Mouse (Mus musculus): ENCODE measurements around the gene Taok3. TPM values are rescaled to one million over a fixed set of nuclear protein-coding genes. Genes with fewer than 3 reads are reported as not detected.

Taok3 gene
- polyA plus RNA-seq, 1 experiment = not detected

GRCm38 (mm10) chr5:117268749-117269148 is 148.8 kb downstream of the Taok3 start:
- no peak for TF ChIP-seq POLR2A (IDR thresholded peaks at IDR 0.05; ENCODE audit: insufficient read depth, low read depth, low read length)
- no peak for TF ChIP-seq CTCF (IDR thresholded peaks at IDR 0.05; ENCODE audit: insufficient read depth, low read depth, low read length)
- H3K4me1 ChIP-seq (ENCODE audit: control insufficient read depth, insufficient read depth, low read length) = peaks cover 11% of the 10 kb centered on the region; the same call in 1 of the 2 replicates
- 48% methylated on average over 5 of the region's 5 CpGs for WGBS

GRCm38 (mm10) chr5:117269395-117269794 is 149.5 kb downstream of the Taok3 start:
- Histone ChIP-seq H3K4me1 (ENCODE audit: control insufficient read depth, insufficient read depth, low read length) (peaks cover 14% of the 10 kb centered on the region; the same call in 1 of the 2 replicates), H3K4me3 (ENCODE audit: insufficient read depth, low read depth, low read length) (no peak overlapping the region), H3K27ac (ENCODE audit: insufficient read depth, low read depth, low read length) (no peak overlapping the region)
- no peak for TF ChIP-seq POLR2A (IDR thresholded peaks at IDR 0.05; ENCODE audit: insufficient read depth, low read depth, low read length)
- TF ChIP-seq CTCF (IDR thresholded peaks at IDR 0.05; ENCODE audit: insufficient read depth, low read depth, low read length) = no peak
- WGBS = 95% methylated on average over 12 of the region's 12 CpGs

More at GRCm38 (mm10) chr5:117268749-117269148, 148.8 kb downstream of the Taok3 start:
- H3K27ac ChIP-seq (ENCODE audit: insufficient read depth, low read depth, low read length) = no peak overlapping the region
- no peak overlapping the region for H3K4me3 ChIP-seq (ENCODE audit: insufficient read depth, low read depth, low read length)

- TF ChIP-seq POLR2A (IDR thresholded peaks at IDR 0.05; ENCODE audit: insufficient read depth, low read depth, low read length) (no peak), CTCF (IDR thresholded peaks at IDR 0.05; ENCODE audit: insufficient read depth, low read depth, low read length) (no peak)
- H3K27ac ChIP-seq (ENCODE audit: insufficient read depth, low read depth, low read length) = no peak overlapping the region
- no peak overlapping the region for H3K4me3 ChIP-seq (ENCODE audit: insufficient read depth, low read depth, low read length)
- 79% methylated on average over 14 of the region's 14 CpGs for WGBS
- H3K4me1 ChIP-seq (ENCODE audit: control insufficient read depth, insufficient read depth, low read length) = peaks cover 14% of the 10 kb centered on the region; the same call in 1 of the 2 replicates
Observed at GRCm38 (mm10) chr5:117271945-117272344, 152.0 kb downstream of the Taok3 start.

GRCm38 (mm10) chr5:117274817-117275216 is 154.9 kb downstream of the Taok3 start:
- Histone ChIP-seq H3K4me1 (ENCODE audit: control insufficient read depth, insufficient read depth, low read length) (peaks cover 9% of the 10 kb centered on the region; the same call in 1 of the 2 replicates), H3K4me3 (ENCODE audit: insufficient read depth, low read depth, low read length) (no peak overlapping the region), H3K27ac (ENCODE audit: insufficient read depth, low read depth, low read length) (no peak overlapping the region)
- 66% methylated on average over 5 of the region's 5 CpGs for WGBS
- TF ChIP-seq CTCF (IDR thresholded peaks at IDR 0.05; ENCODE audit: insufficient read depth, low read depth, low read length) (no peak), POLR2A (IDR thresholded peaks at IDR 0.05; ENCODE audit: insufficient read depth, low read depth, low read length) (no peak)

- 91% methylated on average over 6 of the region's 6 CpGs for WGBS
- no peak for TF ChIP-seq CTCF (IDR thresholded peaks at IDR 0.05; ENCODE audit: insufficient read depth, low read depth, low read length)
- no peak for TF ChIP-seq POLR2A (IDR thresholded peaks at IDR 0.05; ENCODE audit: insufficient read depth, low read depth, low read length)
- Histone ChIP-seq H3K4me3 (ENCODE audit: insufficient read depth, low read depth, low read length) (no peak overlapping the region), H3K27ac (ENCODE audit: insufficient read depth, low read depth, low read length) (no peak overlapping the region), H3K4me1 (ENCODE audit: control insufficient read depth, insufficient read depth, low read length) (peaks cover 4% of the 10 kb centered on the region; the same call in 1 of the 2 replicates)
Observed at GRCm38 (mm10) chr5:117277784-117278183, 157.9 kb downstream of the Taok3 start.

- Histone ChIP-seq H3K4me1 (ENCODE audit: control insufficient read depth, insufficient read depth, low read length) (peaks cover 4% of the 10 kb centered on the region), H3K27ac (ENCODE audit: insufficient read depth, low read depth, low read length) (no peak overlapping the region), H3K4me3 (ENCODE audit: insufficient read depth, low read depth, low read length) (no peak overlapping the region)
- WGBS = 74% methylated on average over 15 of the region's 15 CpGs
- TF ChIP-seq POLR2A (IDR thresholded peaks at IDR 0.05; ENCODE audit: insufficient read depth, low read depth, low read length) (no peak), CTCF (IDR thresholded peaks at IDR 0.05; ENCODE audit: insufficient read depth, low read depth, low read length) (no peak)
Observed at GRCm38 (mm10) chr5:117278809-117279668, 159.1 kb downstream of the Taok3 start.

GRCm38 (mm10) chr5:117279669-117280050 is 159.7 kb downstream of the Taok3 start:
- H3K4me3 ChIP-seq (ENCODE audit: insufficient read depth, low read depth, low read length) = no peak overlapping the region
- H3K27ac ChIP-seq (ENCODE audit: insufficient read depth, low read depth, low read length) = no peak overlapping the region
- H3K4me1 ChIP-seq (ENCODE audit: control insufficient read depth, insufficient read depth, low read length) = peaks cover 7% of the 10 kb centered on the region
- WGBS = 85% methylated on average over 4 of the region's 4 CpGs
- TF ChIP-seq POLR2A (IDR thresholded peaks at IDR 0.05; ENCODE audit: insufficient read depth, low read depth, low read length) (no peak), CTCF (IDR thresholded peaks at IDR 0.05; ENCODE audit: insufficient read depth, low read depth, low read length) (no peak)

- H3K27ac ChIP-seq (ENCODE audit: insufficient read depth, low read depth, low read length) = no peak overlapping the region
- no peak overlapping the region for H3K4me3 ChIP-seq (ENCODE audit: insufficient read depth, low read depth, low read length)
- no peak for TF ChIP-seq CTCF (IDR thresholded peaks at IDR 0.05; ENCODE audit: insufficient read depth, low read depth, low read length)
- no peak for TF ChIP-seq POLR2A (IDR thresholded peaks at IDR 0.05; ENCODE audit: insufficient read depth, low read depth, low read length)
- H3K4me1 ChIP-seq (ENCODE audit: control insufficient read depth, insufficient read depth, low read length) = peaks cover 17% of the 10 kb centered on the region
- WGBS = 90% methylated on average over 10 of the region's 10 CpGs
Observed at GRCm38 (mm10) chr5:117281536-117281935, 161.6 kb downstream of the Taok3 start.

GRCm38 (mm10) chr5:117282360-117282759 is 162.4 kb downstream of the Taok3 start:
- Histone ChIP-seq H3K27ac (ENCODE audit: insufficient read depth, low read depth, low read length) (no peak overlapping the region), H3K4me3 (ENCODE audit: insufficient read depth, low read depth, low read length) (no peak overlapping the region), H3K4me1 (ENCODE audit: control insufficient read depth, insufficient read depth, low read length) (peaks cover 19% of the 10 kb centered on the region)
- no peak for TF ChIP-seq POLR2A (IDR thresholded peaks at IDR 0.05; ENCODE audit: insufficient read depth, low read depth, low read length)
- WGBS = 86% methylated on average over 8 of the region's 8 CpGs

All from olfactory bulb, adult 2 months (tissue).